Mouse (Mus musculus) embryonic facial prominence, embryonic 11.5 days (tissue): ENCODE measurements around the gene Slc50a1. TPM values are rescaled to one million over a fixed set of nuclear protein-coding genes. Genes with fewer than 3 reads are reported as not detected.
A peak's percentile ranks its signal among the peaks of the same experiment; 100 is the strongest.

Experiments used
- ATAC-seq: fragments of 200-750 bp; cut with Nextera tagmentation; replicated peaks from 2 replicates; pipeline ENCODE4 v1.8.0; 2017; ENCODE audit warnings: low read depth; ENCODE audit not compliant: insufficient number of reproducible peaks, low FRiP score, low TSS enrichment
- DNase-seq: peaks from one replicate; pipeline ENCODE4 v3.0.0-alpha.2; 2015; ENCODE audit warnings: low spot score
- H3K27ac ChIP-seq: fragments of 300-500 bp; sonication (generic); replicated peaks from 2 replicates; pipeline ENCODE4 v1.5.1; 2014; ENCODE audit warnings: mild to moderate bottlenecking, low read depth, low read length, control low read depth
- H3K27me3 ChIP-seq: fragments of 300-500 bp; sonication (generic); 2 replicates; pipeline ENCODE4 v1.6.1; 2014; ENCODE audit warnings: mild to moderate bottlenecking, low read length, moderate library complexity, mixed read lengths; ENCODE audit not compliant: control insufficient read depth, insufficient read depth
- H3K36me3 ChIP-seq: fragments of 300-500 bp; sonication (generic); replicated peaks from 2 replicates; pipeline ENCODE4 v1.6.1; 2014; ENCODE audit warnings: low read depth, mild to moderate bottlenecking, low read length, moderate library complexity, mixed read lengths; ENCODE audit not compliant: control insufficient read depth, insufficient read depth
- H3K4me1 ChIP-seq: fragments of 300-500 bp; sonication (generic); 2 replicates; pipeline ENCODE4 v1.6.1; 2014; ENCODE audit warnings: low read length, mixed read lengths; ENCODE audit not compliant: control insufficient read depth, insufficient read depth
- H3K4me2 ChIP-seq: fragments of 300-500 bp; sonication (generic); 2 replicates; pipeline ENCODE4 v1.6.1; 2014; ENCODE audit warnings: low read depth, mild to moderate bottlenecking, control low read depth, low read length, moderate library complexity
- H3K4me3 ChIP-seq: fragments of 300-500 bp; sonication (generic); 2 replicates; pipeline ENCODE4 v1.5.1; 2014; ENCODE audit warnings: low read depth, low read length, control low read depth
- H3K9ac ChIP-seq: fragments of 300-500 bp; sonication (generic); replicated peaks from 2 replicates; pipeline ENCODE4 v1.6.1; 2014; ENCODE audit warnings: mild to moderate bottlenecking, control low read depth, low read length
- H3K9me3 ChIP-seq: fragments of 300-500 bp; sonication (generic); replicated peaks from 2 replicates; pipeline ENCODE4 v1.6.1; 2016; ENCODE audit warnings: mild to moderate bottlenecking, low read length, inconsistent platforms, mixed read lengths; ENCODE audit not compliant: control insufficient read depth
- WGBS: fragments of 180-500 bp; shearing (Covaris S2); extraction: QIAGEN DNeasy Blood & Tissue Kit; methylation state at CpG from one replicate; pipeline ENCODE4 v1.1.7; 2014; 5-methylcytosine and 5-hydroxymethylcytosine counted together
- polyA plus RNA-seq: library from polyadenylated mRNA; unstranded; fragments of >200 nt; fragmentation: Nextera tagmentation; extraction: Ambion mirVana; gene quantifications from 2 replicates; pipeline ENCODE4 v1.2.1, GENCODE M21; 2014

The Slc50a1 gene
- polyA plus RNA-seq, 1 experiment from 2014 or later = 39.8 TPM

- H3K9me3 ChIP-seq = no peaks in the 10 kb centered on the region
- no peak overlapping the region for H3K4me2 ChIP-seq
- ATAC-seq = no peak
- H3K4me1 ChIP-seq = peaks cover 5% of the 10 kb centered on the region
- H3K4me3 ChIP-seq = no peak overlapping the region
- no peak overlapping the region for H3K27ac ChIP-seq
- no peaks in the 10 kb centered on the region for H3K27me3 ChIP-seq
- DNase-seq = no peak
- no peak overlapping the region for H3K9ac ChIP-seq
- WGBS = 67% methylated on average over 6 of the region's 6 CpGs
- no peaks in the 10 kb centered on the region for H3K36me3 ChIP-seq
These were observed 1.4 kb upstream of the Slc50a1 start for GRCm38 (mm10) chr3:89271760-89272159.

- H3K9ac ChIP-seq = peak overlapping the region; percentile 79; the same call in 1 of the 2 replicates
- no peaks in the 10 kb centered on the region for H3K27me3 ChIP-seq
- peaks cover 5% of the 10 kb centered on the region for H3K4me1 ChIP-seq
- H3K9me3 ChIP-seq = no peaks in the 10 kb centered on the region
- H3K36me3 ChIP-seq = no peaks in the 10 kb centered on the region
- H3K4me2 ChIP-seq = peak overlapping the region; percentile 80; the same call in 1 of the 2 replicates
- H3K27ac ChIP-seq = no peak overlapping the region
- DNase-seq = no peak
- no peak overlapping the region; the same call in 1 of the 2 replicates for H3K4me3 ChIP-seq
- 70% methylated on average over 6 of the region's 6 CpGs for WGBS
- ATAC-seq = no peak
These were observed 521 bp upstream of the Slc50a1 start for GRCm38 (mm10) chr3:89270891-89271290.

GRCm38 (mm10) chr3:89268916-89269315 is 1.5 kb downstream of the Slc50a1 start:
- Histone ChIP-seq H3K27me3 (no peaks in the 10 kb centered on the region), H3K36me3 (no peaks in the 10 kb centered on the region), H3K9me3 (no peaks in the 10 kb centered on the region), H3K9ac (peak overlapping the region; percentile 1; the same call in 1 of the 2 replicates), H3K27ac (no peak overlapping the region), H3K4me1 (peaks cover 5% of the 10 kb centered on the region), H3K4me2 (no peak overlapping the region), H3K4me3 (no peak overlapping the region)
- no peak for DNase-seq
- no peak for ATAC-seq
- WGBS = 55% methylated on average over 8 of the region's 8 CpGs

GRCm38 (mm10) chr3:89266439-89266893 is 3.9 kb downstream of the Slc50a1 start:
- peak; percentile 87 for ATAC-seq
- Histone ChIP-seq H3K27ac (no peak overlapping the region), H3K9ac (peak overlapping the region; percentile 73), H3K36me3 (no peaks in the 10 kb centered on the region), H3K4me2 (peak overlapping the region; percentile 79), H3K27me3 (no peaks in the 10 kb centered on the region), H3K4me3 (peak overlapping the region; percentile 55), H3K9me3 (no peaks in the 10 kb centered on the region), H3K4me1 (peaks cover 5% of the 10 kb centered on the region)
- DNase-seq = peak; percentile 94
- under 1% methylated on average over 20 of the region's 20 CpGs for WGBS

GRCm38 (mm10) chr3:89262417-89262816 is 8.0 kb downstream of the Slc50a1 start:
- no peak overlapping the region for H3K4me3 ChIP-seq
- H3K9me3 ChIP-seq = no peaks in the 10 kb centered on the region
- ATAC-seq (no peak), DNase-seq (no peak)
- WGBS = 70% methylated on average over 10 of the region's 10 CpGs
- H3K4me2 ChIP-seq = no peak overlapping the region
- no peaks in the 10 kb centered on the region for H3K27me3 ChIP-seq
- H3K9ac ChIP-seq = no peak overlapping the region
- H3K36me3 ChIP-seq = no peaks in the 10 kb centered on the region
- H3K27ac ChIP-seq = no peak overlapping the region
- H3K4me1 ChIP-seq = no peaks in the 10 kb centered on the region

- DNase-seq = no peak
- no peak overlapping the region for H3K9ac ChIP-seq
- no peak for ATAC-seq
- H3K4me1 ChIP-seq = no peaks in the 10 kb centered on the region
- no peak overlapping the region for H3K27ac ChIP-seq
- H3K27me3 ChIP-seq = no peaks in the 10 kb centered on the region
- no peak overlapping the region for H3K4me3 ChIP-seq
- H3K9me3 ChIP-seq = no peaks in the 10 kb centered on the region
- no peak overlapping the region for H3K4me2 ChIP-seq
- 82% methylated on average over 3 of the region's 3 CpGs for WGBS
- H3K36me3 ChIP-seq = no peaks in the 10 kb centered on the region
These were observed 10.2 kb downstream of the Slc50a1 start for GRCm38 (mm10) chr3:89260211-89260610.

- Histone ChIP-seq H3K27me3 (no peaks in the 10 kb centered on the region), H3K4me3 (no peak within 1 kb of the TSS), H3K9me3 (no peaks in the 10 kb centered on the region), H3K9ac (no peak within 1 kb of the TSS), H3K27ac (no peak within 1 kb of the TSS), H3K36me3 (no peaks in the 10 kb centered on the region), H3K4me1 (no peaks in the 10 kb centered on the region), H3K4me2 (no peak within 1 kb of the TSS; the same call in 1 of the 2 replicates)
- WGBS = 68% methylated on average over 7 of the region's 7 CpGs
- DNase-seq (no peak), ATAC-seq (no peak)
These were observed 11.3 kb downstream of the Slc50a1 start, which contains the start of gene Dpm3 for GRCm38 (mm10) chr3:89259076-89259475. Gene Dpm3 (plus strand): TSS chr3:89259358.

GRCm38 (mm10) chr3:89256177-89256576 is 14.2 kb downstream of the Slc50a1 start:
- Histone ChIP-seq H3K27me3 (no peaks in the 10 kb centered on the region), H3K4me2 (no peak overlapping the region), H3K9me3 (no peaks in the 10 kb centered on the region), H3K4me3 (no peak overlapping the region), H3K27ac (no peak overlapping the region), H3K4me1 (peaks cover 4% of the 10 kb centered on the region), H3K36me3 (no peaks in the 10 kb centered on the region), H3K9ac (no peak overlapping the region)
- WGBS = 78% methylated on average over 5 of the region's 5 CpGs
- DNase-seq (no peak), ATAC-seq (no peak)
